Mouse (Mus musculus): ENCODE results near the gene Mfap1b.

GRCm38 (mm10) chr2:121444178-121444577, 29.7 kb downstream of the Mfap1b start, which contains the start of gene Ell3:
- TF ChIP-seq ZC3H11A (IDR thresholded peaks at IDR 0.05; ENCODE audit: borderline replicate concordance, low read depth, low read length): no peak
- TF ChIP-seq CHD2 (IDR thresholded peaks at IDR 0.05; ENCODE audit: low read depth, low read length): no peak
- TF ChIP-seq HCFC1 (IDR thresholded peaks at IDR 0.05; ENCODE audit: borderline replicate concordance, insufficient read depth, low read length): no peak
- TF ChIP-seq MAFK (IDR thresholded peaks at IDR 0.05; ENCODE audit: insufficient read depth, low read depth, low read length): no peak
